Mouse (Mus musculus) forebrain, embryonic 10.5 days (tissue): ENCODE data around the gene Dpep2nb. TPM values are rescaled to one million over a fixed set of nuclear protein-coding genes. Genes with fewer than 3 reads are reported as not detected.

ENCODE experiments used
- DNase-seq: peaks from one replicate; pipeline ENCODE4 v3.0.0-alpha.2; 2017; ENCODE audit warnings: low spot score; ENCODE audit errors: extremely low spot score
- H3K27ac ChIP-seq: fragments of 300-500 bp; sonication (generic); 2 replicates; pipeline ENCODE4 v1.5.1; 2016; ENCODE audit warnings: mild to moderate bottlenecking
- H3K27me3 ChIP-seq: fragments of 300-500 bp; sonication (generic); 2 replicates; pipeline ENCODE4 v1.6.1; 2016; ENCODE audit warnings: mild to moderate bottlenecking; ENCODE audit not compliant: poor library complexity, severe bottlenecking
- H3K36me3 ChIP-seq: fragments of 300-500 bp; sonication (generic); replicated peaks from 2 replicates; pipeline ENCODE4 v1.6.1; 2016; ENCODE audit warnings: mild to moderate bottlenecking, moderate library complexity
- H3K4me1 ChIP-seq: fragments of 300-500 bp; sonication (generic); 2 replicates; pipeline ENCODE4 v1.6.1; 2016
- H3K4me3 ChIP-seq: fragments of 300-500 bp; sonication (generic); 2 replicates; pipeline ENCODE4 v1.5.1; 2016; ENCODE audit warnings: mild to moderate bottlenecking, moderate library complexity
- H3K9me3 ChIP-seq: fragments of 300-500 bp; sonication (generic); 2 replicates; pipeline ENCODE4 v1.6.1; 2016; ENCODE audit warnings: mild to moderate bottlenecking, moderate library complexity
- WGBS: fragments of 180-500 bp; shearing (Covaris S2); methylation state at CpG from one replicate; pipeline ENCODE4 v1.1.7; 2016; 5-methylcytosine and 5-hydroxymethylcytosine counted together
- polyA plus RNA-seq: library from polyadenylated mRNA; unstranded; fragments of >200 nt; fragmentation: Nextera tagmentation; extraction: Ambion mirVana; gene quantifications from 2 replicates; pipeline ENCODE4 v1.2.1, GENCODE M21; 2016

Dpep2nb gene
- not detected in 2 replicates for polyA plus RNA-seq

DNA sequence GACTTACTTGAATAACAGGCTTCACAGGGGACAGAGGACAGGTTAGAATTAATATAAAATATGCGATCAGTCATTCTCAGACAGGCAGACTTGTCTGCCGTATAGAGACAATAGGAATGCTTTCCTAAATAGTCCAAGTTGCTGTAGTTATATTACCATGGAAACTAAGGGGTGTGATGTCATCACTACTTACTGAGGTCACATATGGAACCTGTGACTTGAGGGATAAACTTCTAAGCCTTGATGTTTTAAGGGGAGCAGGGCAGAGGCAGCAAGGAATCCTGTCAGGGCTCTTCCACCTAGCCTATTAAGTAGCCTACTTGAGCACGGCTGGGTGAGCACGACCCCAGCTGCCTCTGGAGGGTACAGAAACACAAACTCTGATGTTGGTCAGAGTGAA lies at the start of gene Dpep2nb:
Dpep2nb (minus strand) TSS at position 101 of the 400 bp plus-strand sequence.
- no peak within 1 kb of the TSS for H3K27ac ChIP-seq
- DNase-seq, result no peak
- H3K4me1 ChIP-seq, result peaks cover 14% of the 10 kb centered on the region
- no peaks in the 10 kb centered on the region for H3K9me3 ChIP-seq
- no peak within 1 kb of the TSS for H3K4me3 ChIP-seq
- peaks cover 18% of the 10 kb centered on the region for H3K36me3 ChIP-seq
- 84% methylated on average over 4 of the region's 4 CpGs for WGBS
- H3K27me3 ChIP-seq, result no peaks in the 10 kb centered on the region

GRCm38 (mm10) chr8:106055038-106055437 lies 49.3 kb upstream of the Dpep2nb start:
- Histone ChIP-seq H3K4me1 (peaks cover 11% of the 10 kb centered on the region), H3K27ac (no peak overlapping the region), H3K36me3 (peaks cover 41% of the 10 kb centered on the region), H3K4me3 (no peak overlapping the region), H3K9me3 (no peaks in the 10 kb centered on the region), H3K27me3 (no peaks in the 10 kb centered on the region)
- WGBS, result 64% methylated on average over 3 of the region's 3 CpGs
- no peak for DNase-seq

- peaks cover 41% of the 10 kb centered on the region for H3K36me3 ChIP-seq
- 83% methylated on average over 6 of the region's 6 CpGs for WGBS
- no peak overlapping the region for H3K4me3 ChIP-seq
- no peaks in the 10 kb centered on the region for H3K9me3 ChIP-seq
- peaks cover 11% of the 10 kb centered on the region for H3K4me1 ChIP-seq
- H3K27ac ChIP-seq, result no peak overlapping the region
- H3K27me3 ChIP-seq, result no peaks in the 10 kb centered on the region
- no peak for DNase-seq
Observed at GRCm38 (mm10) chr8:106054190-106054811, 48.5 kb upstream of the Dpep2nb start.

DNA sequence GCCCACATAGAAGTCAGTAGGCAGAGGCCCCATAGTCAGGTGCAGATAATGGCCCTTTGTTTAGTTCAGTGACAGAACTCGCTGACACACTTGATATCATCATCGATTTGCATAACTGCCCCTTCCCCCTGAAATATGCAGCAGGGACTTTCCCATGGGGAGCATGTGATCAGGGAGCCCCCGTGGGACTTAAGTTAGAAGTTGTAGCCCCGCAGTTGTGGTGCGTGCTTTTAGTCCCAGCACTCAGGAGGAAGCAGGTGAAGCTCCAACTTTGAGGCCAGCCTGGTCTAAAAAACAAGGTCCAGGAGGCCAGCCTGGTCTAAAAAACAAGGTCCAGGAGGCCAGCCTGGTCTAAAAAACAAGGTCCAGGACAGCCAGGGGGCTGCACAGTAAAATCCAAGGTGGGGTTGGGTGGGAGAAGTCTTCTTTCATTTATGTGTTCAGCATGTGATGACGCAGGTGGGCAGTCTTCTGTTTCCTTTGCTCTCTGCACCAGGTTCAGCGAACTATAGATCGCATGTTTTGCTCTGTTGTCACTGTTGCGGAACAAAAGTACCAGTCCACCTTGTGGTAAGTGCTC lies 46.8 kb upstream of the Dpep2nb start:
- Histone ChIP-seq H3K4me1 (no peaks in the 10 kb centered on the region), H3K4me3 (no peak overlapping the region), H3K36me3 (peaks cover 48% of the 10 kb centered on the region), H3K27me3 (no peaks in the 10 kb centered on the region), H3K27ac (no peak overlapping the region), H3K9me3 (no peaks in the 10 kb centered on the region)
- no peak for DNase-seq
- WGBS, result 89% methylated on average over 9 of the region's 9 CpGs

DNA sequence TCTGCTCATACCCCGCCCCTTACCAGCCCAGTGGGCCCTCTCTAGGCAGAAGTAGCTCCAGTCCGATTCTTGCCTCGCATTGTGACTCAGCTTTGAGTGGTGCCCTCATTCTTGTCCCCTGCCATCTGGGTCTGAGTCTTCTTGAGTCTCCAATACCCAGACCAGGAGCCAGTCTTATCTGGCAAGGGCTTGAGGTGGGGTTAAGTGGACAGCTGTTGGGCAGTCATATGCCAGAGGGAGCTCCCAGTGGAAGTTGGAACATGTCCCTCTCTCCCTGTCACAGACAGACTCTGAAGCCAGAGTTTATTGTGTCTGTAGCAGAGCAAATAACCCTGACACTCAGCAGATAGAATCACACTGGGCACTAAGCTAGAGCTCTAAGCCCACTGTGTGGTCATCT lies 45.3 kb upstream of the Dpep2nb start:
- WGBS, result 90% methylated on average over 3 of the region's 3 CpGs
- Histone ChIP-seq H3K9me3 (no peaks in the 10 kb centered on the region), H3K4me3 (no peak overlapping the region), H3K27ac (no peak overlapping the region), H3K27me3 (no peaks in the 10 kb centered on the region), H3K36me3 (peaks cover 56% of the 10 kb centered on the region), H3K4me1 (no peaks in the 10 kb centered on the region)
- DNase-seq, result no peak

- no peak for DNase-seq
- H3K27me3 ChIP-seq, result no peaks in the 10 kb centered on the region
- no peak overlapping the region for H3K4me3 ChIP-seq
- H3K27ac ChIP-seq, result no peak overlapping the region
- WGBS, result 89% methylated on average over 6 of the region's 6 CpGs
- peaks cover 64% of the 10 kb centered on the region for H3K36me3 ChIP-seq
- H3K9me3 ChIP-seq, result no peaks in the 10 kb centered on the region
- no peaks in the 10 kb centered on the region for H3K4me1 ChIP-seq
Observed at GRCm38 (mm10) chr8:106049840-106050239, 44.1 kb upstream of the Dpep2nb start.

DNA sequence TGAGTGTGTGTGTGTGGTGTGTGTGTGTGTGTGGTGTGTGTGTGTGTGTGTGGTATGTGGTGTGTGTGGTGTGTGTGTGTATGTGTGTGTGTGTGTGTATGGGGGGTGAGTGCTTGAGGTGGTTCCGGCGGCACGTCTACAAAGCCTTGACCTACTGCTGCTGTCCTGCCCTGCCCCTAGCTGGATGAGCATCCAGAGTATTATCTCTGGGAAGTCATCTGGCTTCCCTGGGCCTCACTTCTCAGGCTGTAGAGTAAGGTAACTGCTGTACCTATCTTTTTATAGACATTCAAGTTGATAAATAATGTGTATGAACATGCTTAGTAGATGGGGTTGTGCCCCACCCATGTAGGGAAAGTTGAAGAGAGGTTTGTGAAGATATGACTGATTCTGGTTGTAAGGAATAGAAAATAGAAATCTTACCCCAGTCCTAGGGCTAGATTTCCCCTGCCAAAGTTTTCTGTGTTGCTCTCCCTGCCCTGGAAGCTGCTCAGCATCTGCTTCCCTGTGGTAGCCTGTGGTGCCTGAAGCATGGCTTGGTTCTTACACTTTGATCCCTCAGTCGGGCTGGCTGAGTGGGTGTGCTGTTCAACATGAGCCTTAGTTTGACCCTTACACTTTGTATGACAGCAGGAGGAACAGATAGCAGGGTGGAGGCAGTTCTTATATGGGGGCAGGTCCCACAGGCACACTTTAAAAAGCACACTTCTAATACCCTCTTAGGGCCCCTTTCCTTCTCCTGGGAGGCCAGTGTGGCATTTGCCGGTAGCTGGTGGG lies 42.3 kb upstream of the Dpep2nb start:
- no peaks in the 10 kb centered on the region for H3K4me1 ChIP-seq
- H3K27ac ChIP-seq, result no peak overlapping the region
- WGBS, result 91% methylated on average over 5 of the region's 5 CpGs
- H3K36me3 ChIP-seq, result peaks cover 58% of the 10 kb centered on the region
- H3K27me3 ChIP-seq, result no peaks in the 10 kb centered on the region
- no peaks in the 10 kb centered on the region for H3K9me3 ChIP-seq
- no peak overlapping the region for H3K4me3 ChIP-seq
- no peak for DNase-seq

- no peaks in the 10 kb centered on the region for H3K4me1 ChIP-seq
- H3K27ac ChIP-seq, result no peak overlapping the region
- H3K36me3 ChIP-seq, result peaks cover 50% of the 10 kb centered on the region
- DNase-seq, result no peak
- WGBS, result 95% methylated on average over 11 of the region's 11 CpGs
- H3K4me3 ChIP-seq, result no peak overlapping the region
- H3K27me3 ChIP-seq, result no peaks in the 10 kb centered on the region
- H3K9me3 ChIP-seq, result no peaks in the 10 kb centered on the region
Observed at GRCm38 (mm10) chr8:106046872-106047559, 41.2 kb upstream of the Dpep2nb start.

GRCm38 (mm10) chr8:106044151-106044550 lies 38.4 kb upstream of the Dpep2nb start:
- H3K36me3 ChIP-seq, result peaks cover 38% of the 10 kb centered on the region
- no peaks in the 10 kb centered on the region for H3K9me3 ChIP-seq
- 86% methylated on average over 3 of the region's 3 CpGs for WGBS
- no peak overlapping the region for H3K4me3 ChIP-seq
- DNase-seq, result no peak
- no peaks in the 10 kb centered on the region for H3K4me1 ChIP-seq
- H3K27me3 ChIP-seq, result no peaks in the 10 kb centered on the region
- no peak overlapping the region for H3K27ac ChIP-seq

- no peak for DNase-seq
- Histone ChIP-seq H3K4me1 (no peaks in the 10 kb centered on the region), H3K27me3 (no peaks in the 10 kb centered on the region), H3K36me3 (peaks cover 36% of the 10 kb centered on the region), H3K27ac (no peak overlapping the region), H3K9me3 (no peaks in the 10 kb centered on the region), H3K4me3 (no peak overlapping the region)
- 96% methylated on average over 2 of the region's 2 CpGs for WGBS
Observed at GRCm38 (mm10) chr8:106043055-106043454, 37.3 kb upstream of the Dpep2nb start.

GRCm38 (mm10) chr8:106040218-106040617 lies 34.4 kb upstream of the Dpep2nb start:
- Histone ChIP-seq H3K4me3 (no peak overlapping the region), H3K27ac (no peak overlapping the region), H3K36me3 (peaks cover 30% of the 10 kb centered on the region), H3K4me1 (no peaks in the 10 kb centered on the region), H3K27me3 (no peaks in the 10 kb centered on the region), H3K9me3 (no peaks in the 10 kb centered on the region)
- DNase-seq, result no peak
- WGBS, result 87% methylated on average over 4 of the region's 4 CpGs

- no peak for DNase-seq
- Histone ChIP-seq H3K9me3 (no peaks in the 10 kb centered on the region), H3K36me3 (peaks cover 26% of the 10 kb centered on the region), H3K27me3 (no peaks in the 10 kb centered on the region), H3K27ac (no peak overlapping the region), H3K4me1 (no peaks in the 10 kb centered on the region), H3K4me3 (no peak overlapping the region)
- 83% methylated on average over 4 of the region's 4 CpGs for WGBS
Observed at GRCm38 (mm10) chr8:106039605-106040004, 33.8 kb upstream of the Dpep2nb start.

- 92% methylated on average over 10 of the region's 10 CpGs for WGBS
- H3K4me1 ChIP-seq, result no peaks in the 10 kb centered on the region
- DNase-seq, result no peak
Observed at GRCm38 (mm10) chr8:106038721-106039120, 32.9 kb upstream of the Dpep2nb start.

More at GRCm38 (mm10) chr8:106038721-106039120, 32.9 kb upstream of the Dpep2nb start:
- Histone ChIP-seq H3K9me3 (no peaks in the 10 kb centered on the region), H3K27me3 (no peaks in the 10 kb centered on the region), H3K27ac (no peak overlapping the region), H3K36me3 (peaks cover 27% of the 10 kb centered on the region), H3K4me3 (no peak overlapping the region)
